ENCODE assay signal across 1 mouse cellular context in the genomic region with DNA sequence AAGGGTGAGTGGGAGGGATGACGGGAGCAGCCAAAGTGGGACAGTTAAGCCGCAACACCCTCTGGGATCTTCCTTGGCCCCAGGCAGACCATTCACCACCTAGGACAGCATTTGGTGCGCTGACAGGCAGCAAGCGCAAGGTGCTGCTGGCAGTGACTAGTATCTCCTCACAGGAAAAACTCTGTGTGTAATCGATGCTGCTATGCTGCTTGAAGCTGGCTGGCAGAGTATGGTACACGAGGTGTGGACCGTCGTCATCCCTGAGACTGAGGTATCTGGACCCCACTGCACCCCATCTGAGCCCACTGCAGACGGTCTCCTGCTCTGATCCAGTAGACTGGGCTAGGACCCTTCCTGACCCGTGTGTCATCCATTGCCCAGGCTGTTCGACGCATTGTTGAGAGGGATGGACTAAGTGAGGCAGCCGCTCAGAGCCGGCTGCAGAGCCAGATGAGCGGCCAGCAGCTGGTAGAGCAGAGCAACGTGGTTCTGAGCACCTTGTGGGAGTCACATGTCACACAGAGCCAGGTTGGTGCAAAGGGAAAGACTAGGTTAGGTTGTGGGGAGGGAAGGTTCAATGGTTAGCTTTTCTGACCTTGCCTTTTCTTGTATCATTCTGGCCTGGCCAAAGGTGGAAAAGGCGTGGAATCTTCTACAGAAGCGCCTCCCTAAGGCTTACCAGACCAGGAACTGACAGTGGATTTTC.
TF ChIP-seq lines count a peak whose summit lies in the region.

No protein-coding gene starts in this region.

TF ChIP-seq in CH12.LX, 34 proteins besides CTCF, POLR2A, EP300 and RAD21:
- TF ChIP-seq MAFK (IDR thresholded peaks at IDR 0.05; ENCODE audit: insufficient replicate concordance, low read length), result no peak
